Mouse (Mus musculus) monocyte, adult 2 months (primary cell): Measurements from ENCODE around the gene Memo1.

Experiments
- DNase-seq, 2 experiments: peaks; one replicate each; pipeline ENCODE4 v3.0.0; 2022; ENCODE audit warnings: low spot score in 2 of 2, low read depth in 1 of 2

The Memo1 gene

GRCm38 (mm10) chr17:74294426-74295025 is 795 bp downstream of the Memo1 start:
- peak in 1 of 2 experiments; percentile 46 for DNase-seq

GRCm38 (mm10) chr17:74293687-74294425 is 1.5 kb downstream of the Memo1 start:
- no peak for DNase-seq

- no peak for DNase-seq
These were observed 3.5 kb downstream of the Memo1 start for GRCm38 (mm10) chr17:74291640-74292361.

- DNase-seq, result no peak
These were observed 4.5 kb downstream of the Memo1 start for GRCm38 (mm10) chr17:74290869-74291268.

GRCm38 (mm10) chr17:74290198-74290597 is 5.1 kb downstream of the Memo1 start:
- no peak for DNase-seq

GRCm38 (mm10) chr17:74288626-74289025 is 6.7 kb downstream of the Memo1 start:
- no peak for DNase-seq

- DNase-seq, result no peak
These were observed 9.1 kb downstream of the Memo1 start for GRCm38 (mm10) chr17:74286140-74286730.

- DNase-seq, result no peak
These were observed 9.6 kb downstream of the Memo1 start for GRCm38 (mm10) chr17:74285730-74286129.

- no peak for DNase-seq
These were observed 10.8 kb downstream of the Memo1 start for GRCm38 (mm10) chr17:74284397-74285115.

GRCm38 (mm10) chr17:74282024-74282423 is 13.3 kb downstream of the Memo1 start:
- no peak for DNase-seq

GRCm38 (mm10) chr17:74278966-74279869 is 16.1 kb downstream of the Memo1 start:
- DNase-seq, result no peak

GRCm38 (mm10) chr17:74274471-74274870 is 20.9 kb downstream of the Memo1 start:
- no peak for DNase-seq

GRCm38 (mm10) chr17:74272683-74273205 is 22.6 kb downstream of the Memo1 start:
- no peak for DNase-seq

- DNase-seq, result no peak
These were observed 23.6 kb downstream of the Memo1 start for GRCm38 (mm10) chr17:74271541-74272268.

- DNase-seq, result no peak
These were observed 25.1 kb downstream of the Memo1 start for GRCm38 (mm10) chr17:74270205-74270604.

- DNase-seq, result no peak
These were observed 27.7 kb downstream of the Memo1 start for GRCm38 (mm10) chr17:74267415-74268180.

GRCm38 (mm10) chr17:74265636-74266035 is 29.7 kb downstream of the Memo1 start:
- DNase-seq, result no peak

- no peak for DNase-seq
These were observed 30.2 kb downstream of the Memo1 start for GRCm38 (mm10) chr17:74265156-74265505.
